Mouse (Mus musculus) MEL-GATA-1-ER (cell line): Measurements from ENCODE around the gene Hipk1.

Source experiments
- DNase-seq: peaks from one replicate; pipeline ENCODE4 v3.0.0-alpha.2; 2012; ENCODE audit warnings: low read depth; ENCODE audit errors: extremely low read depth

Hipk1 gene

DNA sequence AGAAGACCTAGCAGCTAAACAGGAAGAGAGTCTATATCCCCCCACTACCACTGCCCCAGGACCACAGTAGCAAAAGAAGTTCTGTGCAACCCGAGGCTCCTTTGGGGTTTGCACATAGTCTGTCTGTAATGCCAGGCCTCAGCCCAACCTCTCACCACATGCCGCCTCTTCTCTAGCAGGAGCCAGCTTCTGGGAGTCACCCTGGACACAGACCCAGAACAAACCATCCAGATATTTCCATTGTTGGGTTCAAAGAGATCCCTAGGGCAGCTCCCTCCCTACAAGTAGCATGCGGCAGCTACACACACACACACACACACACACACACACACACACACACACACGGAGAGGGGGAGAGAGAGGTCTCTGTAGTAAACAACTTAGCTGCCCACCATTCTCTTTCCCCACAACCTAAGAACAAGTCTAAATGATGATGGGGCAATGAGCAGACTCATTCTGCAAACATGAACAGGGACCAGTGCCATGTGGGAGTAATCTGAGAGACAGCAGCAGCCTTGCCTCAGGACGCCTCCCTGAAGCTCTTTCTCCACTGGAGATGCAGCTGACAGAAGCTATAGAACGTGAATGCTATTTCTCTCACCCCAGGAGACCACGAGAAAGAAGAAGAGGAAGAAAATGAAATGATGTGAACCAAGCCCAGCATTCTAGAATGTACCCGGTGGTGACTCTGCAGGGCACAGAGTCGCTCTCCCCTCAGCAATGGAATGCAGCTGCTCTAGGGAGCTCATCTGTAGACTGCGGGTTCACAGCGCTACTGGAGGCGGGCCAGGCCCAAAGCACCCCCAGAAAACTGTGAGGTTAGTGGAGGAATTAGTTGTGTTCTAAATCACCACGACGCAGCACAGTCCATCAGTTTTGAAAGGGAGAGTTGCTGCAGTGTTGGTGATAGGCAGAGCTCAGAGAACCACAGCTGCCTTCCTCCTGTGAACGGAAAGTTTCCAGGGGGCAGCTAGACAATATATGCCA is 74.3 kb downstream of the Hipk1 start:
- DNase-seq, result no peak

DNA sequence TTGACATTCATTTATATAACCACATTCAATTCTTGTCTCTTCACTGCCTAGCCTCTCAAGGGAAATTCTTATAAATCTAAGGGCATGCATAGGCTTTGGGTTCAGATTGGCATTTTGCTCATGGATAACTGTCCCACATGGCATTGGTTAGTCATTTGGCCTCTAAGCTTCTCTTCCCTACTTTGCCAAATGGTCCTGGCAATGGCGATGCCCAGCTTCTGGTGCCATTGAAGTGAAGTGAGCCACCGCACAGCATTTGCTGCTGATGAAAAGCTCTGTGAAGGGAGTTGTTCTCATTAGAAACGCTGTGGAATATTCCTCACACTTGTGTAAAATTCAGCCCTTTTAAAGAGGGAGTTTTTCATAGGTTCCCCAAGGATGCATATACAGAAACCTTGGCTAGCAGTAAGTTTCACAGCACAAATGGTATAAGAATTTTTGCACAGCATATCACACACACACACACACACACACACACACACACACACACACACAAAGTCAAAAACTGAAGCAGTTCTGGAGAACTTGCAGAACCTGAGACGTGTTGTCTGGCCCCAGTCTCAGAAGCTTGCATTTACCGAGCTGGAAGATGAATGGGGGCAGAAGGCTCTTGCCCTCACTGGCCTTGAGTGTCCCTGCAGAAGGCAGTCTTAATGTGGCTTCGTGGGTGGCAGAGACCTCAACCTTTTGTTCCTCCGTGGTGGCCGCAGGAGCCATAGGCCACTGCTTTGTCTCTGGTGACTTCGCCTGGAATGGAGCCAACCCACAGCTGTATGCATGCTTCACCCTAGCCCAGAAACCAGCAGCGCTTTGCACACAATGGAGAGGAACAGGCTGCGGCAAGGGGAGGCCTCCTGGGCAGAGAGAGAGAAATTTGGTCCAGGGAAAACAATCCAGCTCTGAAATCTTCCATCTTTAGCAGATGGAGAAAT is 75.3 kb downstream of the Hipk1 start:
- no peak for DNase-seq

DNA sequence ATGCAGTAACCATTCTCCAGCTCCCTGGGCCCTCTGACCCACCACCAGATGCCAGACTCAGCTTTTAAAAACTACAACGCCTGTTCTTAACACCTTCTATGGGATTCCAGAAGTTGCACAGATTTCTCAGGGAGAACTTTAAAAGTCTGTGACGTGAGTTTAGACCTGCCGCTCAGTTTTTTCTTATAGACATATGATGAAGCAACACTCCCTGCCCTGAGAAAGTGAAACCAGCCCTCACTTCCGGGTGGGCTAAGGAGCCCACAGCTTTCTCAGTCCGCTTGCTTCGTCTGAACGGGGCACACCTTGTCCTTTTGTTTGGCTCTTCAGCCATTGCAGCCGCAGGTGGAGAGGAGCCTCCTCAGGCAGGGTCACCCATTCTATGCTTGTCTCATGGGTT is 76.4 kb downstream of the Hipk1 start:
- no peak for DNase-seq

DNA sequence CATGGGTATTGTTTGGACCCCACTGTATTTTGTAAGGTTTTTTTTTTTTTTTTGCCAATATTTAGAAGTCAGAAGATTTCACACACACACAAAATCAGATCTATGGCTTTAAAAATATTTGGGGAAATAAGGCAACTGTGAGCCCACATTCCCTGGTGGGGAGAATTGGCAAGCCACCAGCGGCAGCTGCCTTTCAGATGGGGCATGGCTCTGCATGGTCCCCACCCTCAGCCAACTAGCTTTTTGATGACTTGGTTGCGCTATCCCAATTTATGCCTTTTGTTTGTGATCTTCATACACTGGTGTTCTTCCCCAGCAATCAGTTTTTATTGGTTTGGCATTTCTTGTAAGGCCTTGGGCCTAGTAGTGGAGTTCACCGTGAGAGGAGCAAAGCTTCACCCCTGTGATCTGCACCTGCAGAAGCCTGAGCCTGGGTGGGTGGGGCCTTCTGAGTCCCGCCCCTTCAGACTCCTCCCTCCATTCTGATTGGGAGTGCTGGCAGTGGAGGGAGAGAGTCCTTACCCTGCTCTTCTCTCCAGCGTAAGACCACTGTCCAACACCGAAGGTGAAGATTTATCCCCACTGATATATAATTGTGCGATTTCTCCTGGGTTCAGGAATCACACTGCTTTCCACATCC is 77.0 kb downstream of the Hipk1 start:
- no peak for DNase-seq

DNA sequence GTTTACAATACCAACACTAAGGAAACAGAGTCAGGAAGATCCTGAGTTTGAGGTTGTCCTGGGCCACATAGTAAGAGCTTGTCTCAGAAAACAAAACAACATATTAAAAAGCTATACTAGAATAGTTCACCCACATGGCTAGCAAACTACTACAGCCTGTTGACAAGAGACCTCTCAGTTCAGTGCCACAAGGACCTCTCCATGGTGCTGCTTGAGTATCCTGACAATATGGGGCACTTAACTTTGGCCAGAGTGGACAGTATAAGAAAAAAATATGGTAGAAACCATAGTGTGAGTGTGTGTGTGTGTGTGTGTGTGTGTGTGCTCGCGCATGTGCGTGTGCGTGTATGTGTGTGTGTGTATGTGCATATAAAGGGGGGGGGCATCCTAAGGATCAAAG is 79.2 kb downstream of the Hipk1 start:
- DNase-seq, result peak; percentile 12

DNA sequence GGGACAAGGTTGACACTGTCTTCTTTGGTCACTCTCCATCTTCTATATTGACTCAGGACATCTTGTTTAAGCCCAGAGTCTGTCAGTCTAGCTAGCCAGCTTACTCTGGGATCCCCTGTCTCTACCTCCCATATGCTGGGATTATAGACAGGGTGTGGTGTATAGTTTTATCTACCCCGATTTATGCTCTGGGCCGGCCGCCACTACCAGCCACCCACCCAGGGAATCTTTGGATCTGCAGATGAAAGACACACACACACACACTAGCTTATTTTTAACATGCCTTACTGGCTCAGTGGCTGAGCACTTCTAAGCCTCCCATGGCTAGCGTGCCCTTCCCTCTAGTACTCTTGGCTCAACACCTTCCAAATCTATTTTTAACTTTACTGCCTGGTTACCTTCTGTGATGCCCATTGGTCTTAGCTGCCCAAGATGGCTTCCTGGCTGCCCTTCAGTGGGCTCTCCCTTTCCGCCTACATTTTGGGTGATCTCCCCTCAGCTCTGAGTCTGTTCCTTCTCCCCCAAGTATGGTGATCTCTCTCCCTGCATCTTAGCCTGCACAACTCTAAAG is 81.8 kb downstream of the Hipk1 start:
- no peak for DNase-seq

DNA sequence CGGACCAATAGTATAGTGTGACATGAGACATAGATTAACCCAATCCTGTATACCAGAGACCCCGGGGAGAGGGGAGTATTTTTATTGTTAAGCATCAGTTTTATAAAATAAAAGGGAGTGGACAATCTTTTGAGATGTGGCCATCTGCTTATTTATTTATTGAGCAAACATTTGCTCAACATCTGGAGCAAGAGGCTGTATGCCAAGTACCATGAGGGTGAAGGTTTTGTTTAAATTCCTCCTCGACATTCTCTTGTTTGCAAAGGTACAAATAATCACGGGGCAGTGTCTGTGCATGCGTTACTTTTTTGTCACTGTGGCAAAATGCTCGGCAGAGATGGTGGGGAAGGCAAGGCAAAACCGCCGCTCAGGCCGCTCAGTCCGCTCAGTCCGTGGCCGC is 85.9 kb downstream of the Hipk1 start:
- DNase-seq, result no peak

DNA sequence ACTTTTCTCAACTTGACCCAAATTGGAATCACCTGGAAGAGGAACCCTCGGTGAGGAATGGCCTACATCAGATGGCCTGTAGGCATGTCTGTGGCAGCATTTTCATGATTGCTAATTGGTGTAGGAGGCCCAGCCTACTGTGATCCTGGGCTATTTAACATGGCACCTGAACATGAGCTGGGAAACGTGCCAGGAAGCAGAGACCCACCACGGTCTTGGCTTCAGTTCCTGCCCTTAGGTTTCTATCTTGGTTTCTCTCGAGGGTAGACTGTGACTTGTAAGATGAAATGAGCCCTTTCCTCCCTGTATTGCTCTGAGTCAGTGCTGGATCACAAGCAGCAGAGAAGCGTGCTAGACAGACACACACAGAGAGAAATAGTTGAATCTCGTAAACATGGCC is 86.7 kb downstream of the Hipk1 start:
- DNase-seq, result no peak

DNA sequence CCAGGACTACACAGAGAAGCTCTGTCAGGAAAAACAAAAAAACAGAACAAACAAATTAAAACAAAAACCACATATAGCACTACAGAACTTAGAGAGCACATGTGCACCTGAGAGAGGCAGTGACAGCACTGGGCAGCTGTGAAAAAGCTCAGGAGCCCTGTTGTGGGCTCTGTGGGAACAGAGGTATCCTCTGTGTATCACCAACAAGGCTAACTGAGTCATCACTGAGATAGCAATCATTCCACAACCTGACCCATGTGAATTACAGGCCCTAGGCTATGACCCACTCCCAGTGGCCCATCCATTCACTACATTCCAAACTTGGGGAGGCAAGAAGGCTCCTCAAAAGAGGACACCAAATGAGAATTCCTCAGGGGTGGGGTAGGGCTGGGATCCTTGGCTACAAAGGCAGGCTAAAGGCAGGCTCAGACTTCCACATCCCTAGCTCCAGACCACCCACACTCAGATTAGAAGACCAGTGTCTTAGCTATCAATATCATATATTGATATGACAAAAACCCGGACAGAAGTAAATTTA is 94.9 kb downstream of the Hipk1 start:
- DNase-seq, result no peak

DNA sequence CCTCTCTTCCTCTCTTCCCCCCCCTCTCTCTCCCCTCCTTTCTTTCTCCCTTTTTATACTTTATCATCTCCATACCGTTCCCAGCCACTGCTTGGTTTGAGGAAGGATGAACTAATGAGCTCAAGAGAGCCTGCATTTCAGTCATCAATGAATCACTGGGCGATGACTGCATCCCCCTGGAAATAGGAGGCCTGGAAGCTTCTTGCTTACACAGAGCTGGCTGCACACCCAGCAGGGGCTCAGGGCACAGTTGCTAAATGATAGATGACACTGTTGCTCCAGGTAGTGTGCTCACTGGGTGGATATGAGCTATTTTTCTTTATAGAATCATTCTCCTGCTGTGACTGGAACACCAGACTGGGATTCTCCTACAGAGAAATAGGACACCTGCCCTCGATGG is 95.8 kb downstream of the Hipk1 start:
- no peak for DNase-seq

DNA sequence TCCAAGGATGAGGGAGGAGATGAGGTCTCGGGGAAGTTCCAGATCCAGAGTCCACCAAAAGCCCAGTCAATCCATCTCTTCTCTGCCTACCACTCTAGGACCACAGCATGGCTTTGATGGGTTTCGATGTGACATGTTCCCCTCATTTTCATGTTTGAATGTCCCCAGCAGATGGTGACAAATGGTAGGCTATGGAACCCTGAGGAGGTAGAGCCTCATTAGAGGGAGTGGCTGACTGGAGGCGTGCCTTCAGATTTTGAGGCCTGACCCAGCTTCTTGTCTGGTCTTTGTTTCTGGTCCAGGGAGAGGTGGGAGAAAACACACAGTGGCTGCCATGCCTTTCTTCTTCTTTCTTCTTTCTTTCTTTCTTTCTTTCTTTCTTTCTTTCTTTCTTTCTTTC is 100.9 kb downstream of the Hipk1 start:
- DNase-seq, result no peak
